Mouse (Mus musculus) heart, adult 2 months (tissue): Measurements from ENCODE around the gene H2-Ke6. TPM values are rescaled to one million over a fixed set of nuclear protein-coding genes. Genes with fewer than 3 reads are reported as not detected.
A peak's percentile ranks its signal among the peaks of the same experiment; 100 is the strongest.

Experiments
- DNase-seq, 2 experiments: peaks; one replicate each; pipeline ENCODE4 v3.0.0; 2021
- H3K27ac ChIP-seq: fragments of 200-600 bp; 2 replicates; pipeline ENCODE4 v1.8.1; 2022
- H3K27me3 ChIP-seq: fragments of 200-500 bp; 2 replicates; pipeline ENCODE4 v1.6.1; 2012; ENCODE audit warnings: mild to moderate bottlenecking, low read length, inconsistent platforms, mixed read lengths; ENCODE audit not compliant: control insufficient read depth, insufficient read depth
- H3K36me3 ChIP-seq: fragments of 200-500 bp; 2 replicates; pipeline ENCODE4 v1.6.1; 2012; ENCODE audit warnings: low read length, inconsistent platforms; ENCODE audit not compliant: control insufficient read depth, insufficient read depth
- H3K4me1 ChIP-seq: fragments of 200-500 bp; 2 replicates; pipeline ENCODE4 v1.6.1; 2011; ENCODE audit warnings: low read length; ENCODE audit not compliant: control insufficient read depth, insufficient read depth
- H3K4me3 ChIP-seq: fragments of 200-600 bp; 2 replicates; pipeline ENCODE4 v1.8.1; 2022
- H3K79me2 ChIP-seq: fragments of 200-500 bp; replicated peaks from 2 replicates; pipeline ENCODE4 v1.6.1; 2012; ENCODE audit warnings: mild to moderate bottlenecking, inconsistent platforms, low read length, moderate library complexity, mixed read lengths; ENCODE audit not compliant: control insufficient read depth, insufficient read depth
- H3K9ac ChIP-seq: fragments of 200-500 bp; 2 replicates; pipeline ENCODE4 v1.6.1; 2012; ENCODE audit warnings: low read depth, mild to moderate bottlenecking, control low read depth, inconsistent platforms, low read length, mixed read lengths
- CTCF ChIP-seq: fragments of 200-600 bp; IDR thresholded peaks from 2 replicates; pipeline ENCODE4 v1.8.1; 2022; ENCODE audit warnings: antibody characterized with exemption, mild to moderate bottlenecking, moderate library complexity
- EP300 ChIP-seq: fragments of 200-500 bp; IDR thresholded peaks from 2 replicates; pipeline ENCODE4 v1.6.1; 2011; ENCODE audit warnings: low read depth, low read length, control low read depth; ENCODE audit not compliant: insufficient read depth
- POLR2A ChIP-seq: fragments of 200-500 bp; IDR thresholded peaks from 2 replicates; pipeline ENCODE4 v1.6.1; 2011; ENCODE audit warnings: mild to moderate bottlenecking, low read depth, low read length, control low read depth; ENCODE audit not compliant: insufficient read depth
- WGBS: fragments of 180-500 bp; shearing (Covaris S2); methylation state at CpG from one replicate; pipeline ENCODE4 v1.1.7; 2018; 5-methylcytosine and 5-hydroxymethylcytosine counted together
- intact Hi-C: fragments of 180-260 bp; cut with DNase I; formaldehyde crosslinking; loops from one replicate; pipeline ENCODE4 v1.15.1; 2025
- polyA plus RNA-seq: library from polyadenylated mRNA; depleted of rRNA; stranded (reverse); fragments of >200 nt; gene quantifications from 2 replicates; pipeline ENCODE4 v1.2.3, GENCODE M21; 2012
- total RNA-seq, 2 experiments: library from RNA; stranded (reverse); gene quantifications; 2 replicates each; pipeline ENCODE4 v1.2.3; 2021

Gene H2-Ke6
- total and polyA plus RNA-seq, 3 experiments: 91.6 to 138 (median 112) TPM

- intact Hi-C loops: no loop called here
- no peak overlapping the region for H3K4me3 ChIP-seq
- DNase-seq: no peak
- TF ChIP-seq POLR2A (no peak), CTCF (no peak), EP300 (no peak)
- no peak overlapping the region for H3K9ac ChIP-seq
- H3K27me3 ChIP-seq: no peaks in the 10 kb centered on the region
- H3K79me2 ChIP-seq: no peaks in the 10 kb centered on the region
- 90% methylated on average over 7 of the region's 7 CpGs for WGBS
- H3K27ac ChIP-seq: no peak overlapping the region
- peaks cover 7% of the 10 kb centered on the region for H3K4me1 ChIP-seq
- H3K36me3 ChIP-seq: no peaks in the 10 kb centered on the region; the same call in 1 of the 2 replicates
These were observed 9.4 kb upstream of the H2-Ke6 start for GRCm38 (mm10) chr17:34037241-34037640.

- H3K27ac ChIP-seq: no peak overlapping the region
- TF ChIP-seq POLR2A: no peak
- TF ChIP-seq EP300: no peak
- TF ChIP-seq CTCF: no peak
- H3K4me3 ChIP-seq: no peak overlapping the region
- H3K4me1 ChIP-seq: peaks cover 7% of the 10 kb centered on the region
- intact Hi-C loops: no loop called here
- 71% methylated on average over 10 of the region's 10 CpGs for WGBS
- no peaks in the 10 kb centered on the region for H3K27me3 ChIP-seq
- no peak overlapping the region for H3K9ac ChIP-seq
- peak; percentile 35 to 40 for DNase-seq
- H3K36me3 ChIP-seq: no peaks in the 10 kb centered on the region; the same call in 1 of the 2 replicates
- no peaks in the 10 kb centered on the region for H3K79me2 ChIP-seq
These were observed 8.8 kb upstream of the H2-Ke6 start for GRCm38 (mm10) chr17:34036647-34037046.

- Histone ChIP-seq H3K4me3 (no peak overlapping the region), H3K27ac (no peak overlapping the region), H3K27me3 (no peaks in the 10 kb centered on the region), H3K4me1 (peaks cover 10% of the 10 kb centered on the region), H3K9ac (no peak overlapping the region), H3K36me3 (no peaks in the 10 kb centered on the region; the same call in 1 of the 2 replicates), H3K79me2 (0 out of 2 replicates have a peak, but pooled peaks cover 2% of the 10 kb centered on the region)
- 93% methylated on average over 9 of the region's 9 CpGs for WGBS
- intact Hi-C loops: no loop called here
- TF ChIP-seq EP300 (no peak), CTCF (no peak), POLR2A (no peak)
- no peak for DNase-seq
These were observed 7.7 kb upstream of the H2-Ke6 start for GRCm38 (mm10) chr17:34035517-34035916.

- no peak overlapping the region for H3K4me3 ChIP-seq
- TF ChIP-seq POLR2A: no peak
- TF ChIP-seq EP300: peak; percentile 55; the same call in 1 of the 2 replicates
- peak; percentile 82 for TF ChIP-seq CTCF
- intact Hi-C loops: loop anchor here (5.0 kb wide), 2 partner anchors 83 to 183 kb away; partner anchors contain the start of gene H2-DMa
- no peak overlapping the region for H3K27ac ChIP-seq
- no peak overlapping the region for H3K9ac ChIP-seq
- peaks cover 2% of the 10 kb centered on the region; the same call in 1 of the 2 replicates for H3K36me3 ChIP-seq
- 0 out of 2 replicates have a peak, but pooled peaks cover 2% of the 10 kb centered on the region for H3K79me2 ChIP-seq
- 58% methylated on average over 10 of the region's 10 CpGs for WGBS
- no peaks in the 10 kb centered on the region for H3K27me3 ChIP-seq
- DNase-seq: peak; percentile 68 to 81
- peaks cover 13% of the 10 kb centered on the region for H3K4me1 ChIP-seq
These were observed 6.2 kb upstream of the H2-Ke6 start for GRCm38 (mm10) chr17:34034064-34034463.

- TF ChIP-seq POLR2A (no peak), EP300 (no peak), CTCF (no peak)
- H3K27me3 ChIP-seq: no peaks in the 10 kb centered on the region
- WGBS: 93% methylated on average over 9 of the region's 9 CpGs
- H3K79me2 ChIP-seq: 0 out of 2 replicates have a peak, but pooled peaks cover 2% of the 10 kb centered on the region
- peaks cover 15% of the 10 kb centered on the region for H3K4me1 ChIP-seq
- intact Hi-C loops: loop anchor here (5.0 kb wide), 2 partner anchors 84 to 184 kb away; partner anchors contain the start of gene H2-DMa
- no peak overlapping the region for H3K9ac ChIP-seq
- no peak overlapping the region for H3K4me3 ChIP-seq
- peak in 1 of 2 experiments; percentile 30 for DNase-seq
- no peak overlapping the region for H3K27ac ChIP-seq
- peaks cover 2% of the 10 kb centered on the region; the same call in 1 of the 2 replicates for H3K36me3 ChIP-seq
These were observed 5.6 kb upstream of the H2-Ke6 start for GRCm38 (mm10) chr17:34033441-34033840.

- Histone ChIP-seq H3K4me3 (peak overlapping the region; percentile 92), H3K27me3 (no peaks in the 10 kb centered on the region), H3K27ac (peak overlapping the region; percentile 99), H3K9ac (peak overlapping the region; percentile 95), H3K79me2 (0 out of 2 replicates have a peak, but pooled peaks cover 2% of the 10 kb centered on the region), H3K4me1 (peaks cover 15% of the 10 kb centered on the region), H3K36me3 (peaks cover 2% of the 10 kb centered on the region; the same call in 1 of the 2 replicates)
- 57% methylated on average over 9 of the region's 9 CpGs for WGBS
- TF ChIP-seq CTCF: no peak
- TF ChIP-seq EP300: no peak
- TF ChIP-seq POLR2A: no peak
- intact Hi-C loops: loop anchor here (5.0 kb wide), 2 partner anchors 84 to 184 kb away; partner anchors contain the start of gene H2-DMa
- DNase-seq: peak in 1 of 2 experiments; percentile 44
These were observed 4.9 kb upstream of the H2-Ke6 start for GRCm38 (mm10) chr17:34032806-34033205.
